Mouse (Mus musculus) heart, embryonic 10.5 days (tissue): ENCODE results near the gene Gmds. TPM values are rescaled to one million over a fixed set of nuclear protein-coding genes. Genes with fewer than 3 reads are reported as not detected.

Experiments used
- DNase-seq: peaks from one replicate; pipeline ENCODE4 v3.0.0-alpha.2; 2017; ENCODE audit warnings: low spot score
- H3K27ac ChIP-seq: fragments of 300-500 bp; sonication (generic); 2 replicates; pipeline ENCODE4 v1.5.1; 2016; ENCODE audit warnings: mild to moderate bottlenecking
- H3K27me3 ChIP-seq: fragments of 300-500 bp; sonication (generic); 2 replicates; pipeline ENCODE4 v1.6.1; 2016; ENCODE audit warnings: mild to moderate bottlenecking; ENCODE audit not compliant: poor library complexity, insufficient read depth, severe bottlenecking
- H3K36me3 ChIP-seq: fragments of 300-500 bp; sonication (generic); 2 replicates; pipeline ENCODE4 v1.6.1; 2016; ENCODE audit warnings: mild to moderate bottlenecking, moderate library complexity
- H3K4me1 ChIP-seq: fragments of 300-500 bp; sonication (generic); 2 replicates; pipeline ENCODE4 v1.6.1; 2016; ENCODE audit warnings: mild to moderate bottlenecking
- H3K4me3 ChIP-seq: fragments of 300-500 bp; sonication (generic); 2 replicates; pipeline ENCODE4 v1.5.1; 2016; ENCODE audit warnings: mild to moderate bottlenecking, moderate library complexity
- H3K9me3 ChIP-seq: fragments of 300-500 bp; sonication (generic); 2 replicates; pipeline ENCODE4 v1.6.1; 2016; ENCODE audit warnings: mild to moderate bottlenecking, moderate library complexity
- WGBS: fragments of 180-500 bp; shearing (Covaris S2); methylation state at CpG from one replicate; pipeline ENCODE4 v1.1.7; 2016; 5-methylcytosine and 5-hydroxymethylcytosine counted together
- polyA plus RNA-seq: library from polyadenylated mRNA; unstranded; fragments of >200 nt; fragmentation: Nextera tagmentation; extraction: Ambion mirVana; gene quantifications from 2 replicates; pipeline ENCODE4 v1.2.1, GENCODE M21; 2016

The Gmds gene
- 26.1 and 27.5 TPM in 2 replicates for polyA plus RNA-seq

DNA sequence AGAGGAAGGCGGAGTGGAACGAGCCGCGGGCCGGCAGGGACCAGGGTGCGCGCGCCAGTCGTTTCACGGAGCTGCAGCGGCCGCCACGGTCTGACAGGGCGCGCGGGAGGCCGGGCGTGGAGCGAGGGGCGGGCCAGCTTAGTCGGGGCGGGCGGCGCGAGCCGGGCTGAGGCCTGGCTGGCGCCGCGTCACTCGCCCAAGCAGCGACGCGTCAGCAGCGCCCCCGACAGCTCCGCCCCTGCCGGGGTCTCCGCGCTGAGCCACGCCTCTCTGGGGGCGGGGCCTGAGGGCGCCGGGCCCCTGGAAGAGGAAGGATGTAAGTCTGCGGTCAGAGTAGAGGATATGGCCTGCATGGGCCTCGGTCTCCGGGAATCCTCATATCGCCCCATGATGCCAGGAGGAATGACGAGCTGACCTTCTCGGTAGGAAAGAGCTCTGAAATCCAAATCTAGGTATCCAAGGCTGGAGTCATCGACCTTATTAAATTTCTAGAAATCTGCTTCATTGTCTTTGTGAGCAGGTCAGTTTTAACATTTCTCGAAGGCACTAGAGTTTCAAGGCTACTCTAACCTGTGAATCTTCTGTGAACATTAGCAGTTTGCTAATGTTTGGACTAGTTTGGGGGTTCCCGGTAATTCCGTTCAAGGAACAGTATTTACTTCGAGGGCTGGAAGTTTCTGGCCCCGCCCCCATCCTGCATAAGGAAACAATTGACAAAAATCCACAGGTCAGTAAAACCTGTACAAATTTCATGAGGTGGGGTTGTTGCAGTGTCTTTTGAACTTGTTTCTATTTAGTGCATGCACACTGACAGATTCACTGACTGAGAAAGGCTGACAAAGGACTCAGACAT, at the start of gene Gmds:
TSS of gene Gmds (minus strand) at position 228 of the 853 bp plus-strand sequence.
- H3K27ac ChIP-seq = peak within 1 kb of the TSS; percentile 88
- peaks cover 2% of the 10 kb centered on the region; the same call in 1 of the 2 replicates for H3K36me3 ChIP-seq
- H3K4me3 ChIP-seq = peak within 1 kb of the TSS; percentile 83
- H3K4me1 ChIP-seq = peaks cover 9% of the 10 kb centered on the region; the same call in 1 of the 2 replicates
- no peaks in the 10 kb centered on the region for H3K9me3 ChIP-seq
- WGBS = 5% methylated on average over 55 of the region's 55 CpGs
- no peaks in the 10 kb centered on the region for H3K27me3 ChIP-seq
- DNase-seq = peak; percentile 96

DNA sequence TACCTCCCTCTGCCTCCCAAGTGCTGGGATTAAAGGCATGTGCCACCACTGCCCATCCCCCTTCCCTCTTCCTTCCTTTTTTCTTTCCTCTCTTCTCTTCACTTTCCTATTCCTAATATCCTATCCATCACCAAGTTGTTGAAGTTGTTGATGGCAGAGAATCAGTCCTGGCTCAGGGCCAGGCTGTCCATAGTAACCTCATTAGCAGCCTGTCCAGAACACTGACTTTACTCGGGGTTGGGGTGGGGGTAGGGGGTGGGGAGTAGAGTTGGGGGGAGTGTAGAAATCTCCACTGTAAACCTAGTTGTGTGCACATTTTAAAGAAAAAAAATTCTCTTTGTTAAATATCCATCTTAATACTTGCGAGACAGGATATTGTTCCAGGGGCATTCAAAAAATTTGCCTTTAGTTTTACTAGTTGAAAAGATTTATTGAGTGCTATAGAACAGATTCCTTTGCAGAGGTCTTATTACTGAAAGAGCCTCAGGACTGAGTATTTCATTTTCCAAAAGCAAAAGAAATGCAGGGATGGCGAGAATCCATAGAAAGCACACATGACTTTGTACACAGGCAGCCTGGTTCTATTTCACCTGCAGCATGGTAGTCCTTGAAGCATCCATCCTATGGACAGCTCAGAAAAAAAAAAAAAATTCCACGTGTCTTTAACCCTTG, 47.0 kb upstream of the Gmds start:
- WGBS = 67% methylated on average over 4 of the region's 4 CpGs
- no peak overlapping the region for H3K27ac ChIP-seq
- DNase-seq = no peak

DNA sequence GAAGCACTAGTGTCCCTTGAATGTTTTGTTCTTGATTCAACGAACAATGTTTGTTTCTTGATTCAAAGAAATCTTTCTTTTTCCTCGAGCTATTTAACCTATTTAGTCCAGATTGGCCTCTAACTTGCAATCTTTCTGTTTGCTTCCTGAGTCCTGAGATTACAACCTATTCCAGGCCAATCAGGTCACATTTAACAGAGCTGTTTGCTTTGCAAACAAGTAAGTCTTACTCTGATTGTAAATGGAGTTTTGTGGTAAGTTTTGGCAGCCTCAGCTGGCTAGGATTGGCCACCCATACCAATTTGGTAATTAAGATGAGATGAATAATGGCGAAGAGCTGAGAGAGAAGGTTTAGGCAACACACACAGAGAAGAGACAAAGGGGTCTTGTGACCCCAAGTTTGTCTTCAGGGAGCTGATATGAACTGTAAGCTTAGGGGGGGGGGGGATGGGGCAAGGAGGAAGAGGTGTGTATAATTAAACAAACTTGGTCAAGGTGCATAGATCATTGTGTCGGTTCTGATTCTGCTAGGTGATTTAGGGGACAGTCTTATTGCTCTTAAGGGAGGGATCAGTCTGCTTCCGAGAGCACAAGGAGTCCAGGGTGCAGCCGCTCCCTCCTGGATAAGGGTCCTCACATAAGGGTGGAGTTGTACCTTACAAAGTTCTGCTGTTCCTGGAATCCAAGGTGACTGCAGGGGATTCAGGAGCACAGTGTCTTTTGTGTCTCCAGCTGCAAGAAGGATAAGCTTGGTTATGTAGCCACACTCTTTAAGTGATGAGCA, 43.9 kb upstream of the Gmds start:
- H3K9me3 ChIP-seq = no peaks in the 10 kb centered on the region
- no peak for DNase-seq
- WGBS = 73% methylated on average over 6 of the region's 6 CpGs
- no peaks in the 10 kb centered on the region for H3K36me3 ChIP-seq
- H3K27me3 ChIP-seq = no peaks in the 10 kb centered on the region
- H3K4me1 ChIP-seq = peaks cover 8% of the 10 kb centered on the region
- H3K27ac ChIP-seq = no peak overlapping the region
- no peak overlapping the region for H3K4me3 ChIP-seq

More for the DNA sequence above, 47.0 kb upstream of the Gmds start:
- H3K9me3 ChIP-seq = no peaks in the 10 kb centered on the region
- H3K4me3 ChIP-seq = no peak overlapping the region
- no peaks in the 10 kb centered on the region for H3K36me3 ChIP-seq
- H3K27me3 ChIP-seq = no peaks in the 10 kb centered on the region
- peaks cover 8% of the 10 kb centered on the region for H3K4me1 ChIP-seq

DNA sequence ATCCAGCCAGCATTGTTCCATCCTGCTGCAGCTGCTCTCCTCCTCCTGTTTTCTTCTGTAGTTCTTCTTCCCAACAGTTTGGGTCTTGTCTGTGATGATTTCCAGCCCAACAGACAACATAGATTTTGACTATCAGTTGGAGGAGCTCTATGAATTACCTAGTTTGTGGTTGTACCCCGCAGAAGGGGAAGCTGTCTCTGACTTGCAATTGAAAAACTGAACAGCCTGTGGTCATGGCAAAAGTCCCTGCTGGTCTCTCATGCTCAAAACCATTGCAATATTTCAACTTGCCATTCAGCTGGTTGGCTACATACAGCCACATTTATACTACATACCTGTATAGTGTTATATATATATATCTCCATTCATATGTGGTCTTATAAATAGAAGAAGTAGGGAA, 40.1 kb upstream of the Gmds start:
- peaks cover 8% of the 10 kb centered on the region for H3K4me1 ChIP-seq
- no peak for DNase-seq
- no peaks in the 10 kb centered on the region for H3K36me3 ChIP-seq
- WGBS = 69% methylated on average over 1 of the region's 1 CpGs
- H3K4me3 ChIP-seq = no peak overlapping the region
- no peak overlapping the region for H3K27ac ChIP-seq
- H3K27me3 ChIP-seq = no peaks in the 10 kb centered on the region
- H3K9me3 ChIP-seq = no peaks in the 10 kb centered on the region

DNA sequence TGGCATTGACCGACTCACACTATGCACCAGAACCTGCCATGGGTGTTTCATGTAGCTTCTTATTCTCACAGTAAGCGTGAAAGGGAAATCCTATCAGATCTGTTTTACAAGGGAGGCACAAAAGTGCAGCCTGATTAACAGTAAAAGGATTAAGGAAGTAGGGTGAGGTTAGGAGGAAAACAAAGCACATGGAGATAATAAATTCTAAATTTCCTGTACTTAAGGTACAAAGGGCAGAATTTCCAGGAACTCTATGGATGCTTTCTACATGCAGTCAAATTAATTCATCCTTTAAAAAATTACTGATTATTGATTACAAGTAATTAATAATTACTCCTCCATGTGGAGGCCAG, 34.0 kb upstream of the Gmds start:
- WGBS = 77% methylated on average over 2 of the region's 2 CpGs

DNA sequence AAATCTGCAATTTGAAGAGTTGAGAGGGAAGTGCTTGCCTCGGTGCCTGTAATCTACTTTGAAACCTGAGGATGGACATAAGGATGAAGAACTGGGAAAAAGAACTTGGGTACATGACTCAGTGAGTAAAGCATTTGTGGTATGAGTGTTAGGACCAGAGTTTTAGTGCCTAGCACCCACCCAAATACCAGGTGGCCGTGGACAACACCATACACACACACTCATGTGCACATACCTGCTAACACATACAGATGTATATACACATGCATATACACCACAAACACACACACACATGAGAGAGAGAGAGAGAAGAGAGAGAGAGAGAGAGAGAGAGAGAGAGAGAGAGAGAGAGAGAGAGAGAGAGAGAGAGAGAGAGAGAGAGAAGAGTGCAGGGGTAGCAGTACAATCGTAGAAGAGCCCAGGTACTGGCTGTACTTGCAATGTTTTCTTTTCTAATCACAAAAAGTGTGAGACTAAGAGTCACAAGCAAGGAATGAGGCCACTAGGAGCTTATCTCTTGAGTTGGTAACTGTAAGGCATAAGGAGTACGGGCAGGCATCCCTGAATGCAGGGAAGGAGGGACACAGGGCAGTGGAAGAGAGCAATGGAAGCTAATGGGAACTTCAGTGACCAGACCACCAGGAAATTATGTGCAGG, 33.5 kb upstream of the Gmds start:
- Histone ChIP-seq H3K4me1 (no peaks in the 10 kb centered on the region), H3K9me3 (no peaks in the 10 kb centered on the region), H3K4me3 (no peak overlapping the region), H3K36me3 (no peaks in the 10 kb centered on the region), H3K27ac (no peak overlapping the region), H3K27me3 (no peaks in the 10 kb centered on the region)
- DNase-seq = no peak
- WGBS = 56% methylated on average over 4 of the region's 4 CpGs

More for the DNA sequence above, 34.0 kb upstream of the Gmds start:
- H3K4me1 ChIP-seq = no peaks in the 10 kb centered on the region
- no peaks in the 10 kb centered on the region for H3K9me3 ChIP-seq
- no peaks in the 10 kb centered on the region for H3K36me3 ChIP-seq
- no peak overlapping the region for H3K27ac ChIP-seq
- H3K27me3 ChIP-seq = no peaks in the 10 kb centered on the region
- DNase-seq = no peak
- no peak overlapping the region for H3K4me3 ChIP-seq

DNA sequence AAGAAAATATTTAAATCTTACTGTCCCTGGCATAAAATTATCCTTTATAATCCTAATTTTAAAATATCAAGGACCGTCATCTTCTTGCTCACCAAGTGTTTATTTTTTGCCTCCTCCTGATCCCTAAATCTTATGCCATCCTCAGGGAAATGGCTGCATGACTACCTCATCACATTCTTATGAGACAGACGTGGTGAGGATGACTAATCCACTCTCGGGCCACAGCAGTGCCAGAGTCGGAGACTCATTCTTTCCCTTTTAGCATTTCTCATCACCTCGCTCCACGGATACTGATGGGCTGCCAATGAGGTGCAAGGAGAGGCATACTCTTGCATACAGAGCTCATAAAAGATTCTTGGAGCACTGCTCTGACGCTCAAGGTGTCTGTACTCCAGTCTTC, 32.2 kb upstream of the Gmds start:
- DNase-seq = no peak
- Histone ChIP-seq H3K4me3 (no peak overlapping the region), H3K9me3 (no peaks in the 10 kb centered on the region), H3K36me3 (no peaks in the 10 kb centered on the region), H3K4me1 (no peaks in the 10 kb centered on the region), H3K27me3 (no peaks in the 10 kb centered on the region), H3K27ac (no peak overlapping the region)
- 74% methylated on average over 7 of the region's 7 CpGs for WGBS

DNA sequence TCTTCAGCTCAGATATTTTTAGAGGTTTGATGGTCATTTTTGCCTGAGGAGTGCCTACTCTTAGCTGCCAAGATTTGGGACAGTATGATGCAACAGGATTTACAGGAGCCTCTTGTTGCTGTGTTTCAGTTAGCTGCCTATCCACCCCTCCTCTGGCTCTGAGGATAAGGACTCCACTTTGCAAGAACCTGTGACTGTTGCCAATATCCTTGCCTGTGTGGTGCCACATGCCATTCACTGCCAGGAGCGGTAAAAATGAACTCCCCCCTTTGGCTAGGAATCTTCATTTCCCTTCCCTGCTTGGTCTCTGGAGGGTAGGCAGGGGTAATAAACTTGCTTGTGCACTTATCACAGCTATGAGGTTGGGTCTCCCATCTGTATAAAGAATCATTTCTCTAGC, 31.6 kb upstream of the Gmds start:
- 75% methylated on average over 1 of the region's 1 CpGs for WGBS
- no peak overlapping the region for H3K27ac ChIP-seq
- no peak for DNase-seq
- no peaks in the 10 kb centered on the region for H3K27me3 ChIP-seq
- no peaks in the 10 kb centered on the region for H3K4me1 ChIP-seq
- H3K9me3 ChIP-seq = no peaks in the 10 kb centered on the region
- H3K36me3 ChIP-seq = no peaks in the 10 kb centered on the region
- H3K4me3 ChIP-seq = no peak overlapping the region

DNA sequence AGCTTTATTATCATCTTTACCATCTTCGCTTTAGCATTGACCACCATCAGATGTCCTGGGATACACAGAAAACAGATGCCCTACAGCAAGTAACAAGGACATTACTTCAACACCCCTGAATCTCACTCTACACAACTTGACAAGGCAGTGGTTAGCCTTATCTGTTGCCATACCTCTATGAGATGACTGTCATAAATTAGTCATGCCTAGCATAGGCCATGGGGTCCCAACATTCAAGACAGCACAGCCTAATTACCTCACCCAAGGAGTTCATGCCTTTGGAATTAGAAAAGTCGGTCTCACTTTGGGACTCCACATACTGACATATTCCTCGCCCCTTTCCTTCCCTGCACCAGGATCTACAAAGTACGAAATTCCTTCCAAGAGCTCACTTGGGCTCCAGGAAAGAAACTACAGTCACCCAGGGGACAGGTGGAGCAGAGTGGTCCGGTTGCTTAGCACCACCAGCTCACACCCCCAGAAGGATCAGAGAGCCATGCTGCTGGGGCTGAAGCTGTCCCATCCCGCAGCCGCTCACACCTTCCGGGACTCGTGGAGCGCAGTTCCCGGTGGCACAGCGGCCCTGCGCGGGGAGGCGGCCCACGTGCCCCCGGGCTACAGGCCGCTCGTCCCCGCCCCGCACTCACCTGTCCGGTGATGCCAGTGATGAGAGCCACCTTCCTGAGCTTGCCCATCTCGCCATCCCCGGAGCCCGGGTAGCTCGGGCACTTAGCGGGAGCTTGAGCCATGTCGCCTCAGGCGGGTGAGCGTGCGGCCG, 616 bp downstream of the Gmds start:
- Histone ChIP-seq H3K36me3 (no peaks in the 10 kb centered on the region), H3K27ac (peak overlapping the region; percentile 88), H3K27me3 (no peaks in the 10 kb centered on the region), H3K4me3 (peak overlapping the region; percentile 83), H3K9me3 (no peaks in the 10 kb centered on the region), H3K4me1 (peaks cover 9% of the 10 kb centered on the region; the same call in 1 of the 2 replicates)
- no peak for DNase-seq
- 4% methylated on average over 32 of the region's 32 CpGs for WGBS

DNA sequence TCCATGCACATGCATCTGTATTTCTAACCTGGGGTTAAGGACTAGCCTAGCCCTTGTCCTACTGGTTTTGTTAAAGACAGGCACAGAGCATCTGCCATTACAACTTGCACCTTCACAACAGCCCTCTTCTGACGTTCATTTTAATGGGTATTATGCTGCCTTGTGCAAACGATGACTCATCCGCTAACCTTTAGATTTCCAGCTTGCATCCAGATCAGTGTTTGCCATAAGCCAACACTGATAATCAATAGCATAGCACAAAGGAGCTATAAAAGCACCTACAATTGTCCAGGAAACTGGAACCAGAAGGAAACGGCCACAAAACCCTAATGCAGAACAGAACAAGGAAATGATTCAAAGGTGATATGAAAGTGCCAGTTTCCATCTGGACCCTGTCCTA, 20.2 kb downstream of the Gmds start:
- Histone ChIP-seq H3K36me3 (no peaks in the 10 kb centered on the region), H3K4me3 (no peak overlapping the region), H3K27ac (no peak overlapping the region), H3K27me3 (no peaks in the 10 kb centered on the region), H3K9me3 (no peaks in the 10 kb centered on the region), H3K4me1 (no peaks in the 10 kb centered on the region)
- no peak for DNase-seq
- 76% methylated on average over 4 of the region's 4 CpGs for WGBS

DNA sequence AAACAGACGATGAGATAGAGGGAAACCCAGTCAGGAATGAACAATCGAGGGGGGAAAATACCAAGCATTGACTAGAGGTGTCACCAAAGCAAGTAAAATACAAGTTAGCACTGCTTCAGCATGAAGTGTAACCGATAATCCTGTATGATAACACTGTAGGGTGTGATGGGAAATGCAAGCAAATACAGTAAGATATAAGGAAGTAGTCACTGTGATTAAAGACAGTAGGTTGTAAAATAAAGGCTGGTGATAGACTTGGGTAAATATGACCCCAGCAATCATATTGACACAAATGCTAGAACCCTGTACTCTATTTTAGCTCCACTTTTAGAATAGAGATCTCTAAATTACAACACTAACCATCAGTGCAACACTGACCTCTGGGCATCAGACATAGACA, 21.2 kb downstream of the Gmds start:
- no peaks in the 10 kb centered on the region for H3K27me3 ChIP-seq
- 73% methylated on average over 3 of the region's 3 CpGs for WGBS
- H3K4me1 ChIP-seq = no peaks in the 10 kb centered on the region
- H3K27ac ChIP-seq = no peak overlapping the region
- H3K9me3 ChIP-seq = no peaks in the 10 kb centered on the region
- DNase-seq = no peak
- H3K4me3 ChIP-seq = no peak overlapping the region
- H3K36me3 ChIP-seq = no peaks in the 10 kb centered on the region

DNA sequence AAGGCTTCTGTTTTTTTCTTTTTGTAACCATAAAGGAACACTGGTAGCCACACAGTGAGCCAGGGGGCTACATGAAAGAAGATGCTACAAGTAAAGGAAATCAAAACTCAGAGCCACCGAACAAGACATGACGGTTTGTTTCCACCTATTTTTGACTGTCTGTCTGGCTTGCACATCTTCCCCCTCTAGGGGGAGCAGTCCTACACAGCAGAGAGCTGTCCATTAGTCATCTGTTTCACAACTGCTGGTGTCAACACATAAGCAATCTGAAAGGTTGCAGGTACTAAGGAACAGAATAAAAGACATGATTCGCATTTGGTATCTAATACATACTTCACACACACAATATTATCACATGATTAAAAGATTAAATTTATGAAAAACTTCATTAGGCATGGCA, 25.9 kb downstream of the Gmds start:
- Histone ChIP-seq H3K9me3 (no peaks in the 10 kb centered on the region), H3K4me3 (no peak overlapping the region), H3K4me1 (no peaks in the 10 kb centered on the region), H3K36me3 (no peaks in the 10 kb centered on the region), H3K27me3 (no peaks in the 10 kb centered on the region), H3K27ac (no peak overlapping the region)
- 73% methylated on average over 3 of the region's 3 CpGs for WGBS
- DNase-seq = no peak
